Mouse (Mus musculus): ENCODE data around the gene Adprh.

DNA sequence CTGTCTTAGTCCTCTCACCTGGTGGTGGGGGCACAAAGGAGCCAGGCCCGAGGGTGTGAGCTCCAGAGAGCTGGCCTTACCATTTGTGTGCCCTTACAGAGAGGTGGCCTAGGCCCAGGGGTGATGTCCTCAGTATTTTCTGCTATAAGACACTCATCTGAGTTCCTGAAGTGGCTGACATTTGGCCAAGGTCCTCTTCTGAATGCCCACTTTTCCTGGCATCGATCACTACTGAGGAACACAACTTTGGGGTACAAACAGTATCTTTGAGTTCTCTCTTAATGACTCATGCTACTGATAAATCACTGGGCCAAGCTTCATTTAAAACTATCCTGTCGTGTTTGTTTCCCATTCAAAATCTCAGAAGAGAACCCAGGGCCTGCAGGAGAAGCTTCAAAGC lies 40.0 kb upstream of the Adprh start:
- no peak for TF ChIP-seq CTCF (IDR thresholded peaks at IDR 0.05; ENCODE audit: borderline replicate concordance, extremely low read depth, insufficient read depth, insufficient read length)
- no peak for TF ChIP-seq POLR2A (IDR thresholded peaks at IDR 0.05; ENCODE audit: borderline replicate concordance, extremely low read depth, insufficient read depth, insufficient read length, poor library complexity, severe bottlenecking)

All from brain, embryonic 14.5 days (tissue).